Comparison of ENCODE assay signal across 8 mouse cellular contexts in genomic region chr1:82316746-82317126, GRCm38 (mm10). TPM values are rescaled to one million over a fixed set of nuclear protein-coding genes. Genes with fewer than 3 reads are reported as not detected.
DNase-seq lines count a peak whose midpoint lies in the region; ATAC-seq and TF ChIP-seq lines count a peak whose summit lies in the region.

No protein-coding gene starts in this region.

- H3K4me2 ChIP-seq in liver, embryonic 16.5 days (ENCODE audit: low read depth, low read length) = peak overlapping the region; percentile 97

- WGBS in hindbrain, embryonic 10.5 days = under 1% methylated on average over 26 of the region's 26 CpGs
- WGBS in liver, embryonic 16.5 days (ENCODE audit: insufficient replicate concordance) = 0% methylated on average over 25 of the region's 26 CpGs

- H3K27me3 ChIP-seq in hindbrain, embryonic 10.5 days (ENCODE audit: insufficient read depth, poor library complexity, severe bottlenecking) = no peaks in the 10 kb centered on the region
- no peaks in the 10 kb centered on the region; the same call in 1 of the 2 replicates for H3K27me3 ChIP-seq in liver, embryonic 16.5 days (ENCODE audit: control insufficient read depth, insufficient read depth, low read depth, low read length)

- H3K27ac ChIP-seq in ES-E14 (ENCODE audit: insufficient read depth, low read depth, low read length, poor library complexity, severe bottlenecking) = peak overlapping the region; percentile 62; the same call in 1 of the 2 replicates
- peak overlapping the region; percentile 67 for H3K27ac ChIP-seq in bone marrow macrophage, adult 2 months (ENCODE audit: insufficient read depth, low read depth, low read length)
- H3K27ac ChIP-seq in hindbrain, embryonic 10.5 days = peak overlapping the region; percentile 95
- peak overlapping the region; percentile 90 for H3K27ac ChIP-seq in liver, embryonic 16.5 days (ENCODE audit: low read length)

- ATAC-seq in liver, embryonic 16.5 days (ENCODE audit: low read depth) = peak; percentile 60

- H3K36me3 ChIP-seq in ES-E14 (ENCODE audit: control insufficient read depth, insufficient read depth, low read length, poor library complexity, severe bottlenecking) = no peaks in the 10 kb centered on the region
- H3K36me3 ChIP-seq in hindbrain, embryonic 10.5 days = no peaks in the 10 kb centered on the region
- H3K36me3 ChIP-seq in liver, embryonic 16.5 days (ENCODE audit: control insufficient read depth, insufficient read depth) = no peaks in the 10 kb centered on the region

- in situ Hi-C loops in ES-E14 (cut with MboI; ENCODE audit: low sequenced_read_pairs in 2 of 2, unreplicated experiment in 2 of 2) = no loop called here

- peak overlapping the region; percentile 91 for H3K9ac ChIP-seq in ES-E14 (ENCODE audit: insufficient read depth, low read depth, low read length, poor library complexity, severe bottlenecking)
- H3K9ac ChIP-seq in liver, embryonic 16.5 days (ENCODE audit: low read depth, low read length) = peak overlapping the region; percentile 94

- no peak for TF ChIP-seq CTCF in bone marrow macrophage, adult 2 months (IDR thresholded peaks at IDR 0.05; ENCODE audit: low read depth, low read length)

- TF ChIP-seq POLR2A in bone marrow macrophage, adult 2 months (IDR thresholded peaks at IDR 0.05; ENCODE audit: borderline replicate concordance, low read depth, low read length) = no peak

- no peaks in the 10 kb centered on the region for H3K9me3 ChIP-seq in ES-E14 (ENCODE audit: control insufficient read depth, insufficient read depth, low read depth, low read length)
- H3K9me3 ChIP-seq in hindbrain, embryonic 10.5 days = no peaks in the 10 kb centered on the region
- H3K9me3 ChIP-seq in liver, embryonic 16.5 days (replicated peaks; ENCODE audit: control insufficient read depth, low read length) = no peaks in the 10 kb centered on the region

- peaks cover 0 to 2% of the 10 kb centered on the region in 2 experiments; a peak in 1 of 4 replicates for H3K4me1 ChIP-seq in ES-E14 (ENCODE audit: control insufficient read depth in 2 of 2, insufficient read depth in 2 of 2, low read length in 2 of 2, poor library complexity in 1 of 2)
- peaks cover 18% of the 10 kb centered on the region for H3K4me1 ChIP-seq in bone marrow macrophage, adult 2 months (ENCODE audit: control insufficient read depth, insufficient read depth, low read length)
- H3K4me1 ChIP-seq in hindbrain, embryonic 10.5 days (replicated peaks) = peaks cover 38% of the 10 kb centered on the region
- H3K4me1 ChIP-seq in liver, embryonic 16.5 days (ENCODE audit: control insufficient read depth, low read depth, low read length) = peaks cover 8% of the 10 kb centered on the region

- peak; percentile 44 for DNase-seq in layer of hippocampus, adult 11-12 months (ENCODE audit: low spot score)
- no peak for DNase-seq in layer of hippocampus, postnatal 10 days (ENCODE audit: low spot score in 2 of 2)
- DNase-seq in ES-E14 (ENCODE audit: low read depth, low spot score) = no peak
- no peak for DNase-seq in hindbrain, embryonic 10.5 days (ENCODE audit: low spot score)
- DNase-seq in right cerebral cortex, postnatal 4 days = peak; percentile 41
- no peak for DNase-seq in cerebellum, postnatal 36 days

- peak overlapping the region; percentile 79 to 89 for H3K4me3 ChIP-seq in ES-E14 (ENCODE audit: insufficient read depth in 1 of 2, low read depth in 1 of 2, low read length in 2 of 2, poor library complexity in 1 of 2, severe bottlenecking in 1 of 2)
- peak overlapping the region; percentile 84 for H3K4me3 ChIP-seq in bone marrow macrophage, adult 2 months (ENCODE audit: insufficient read depth, low read length)
- H3K4me3 ChIP-seq in hindbrain, embryonic 10.5 days = peak overlapping the region; percentile 82
- H3K4me3 ChIP-seq in liver, embryonic 16.5 days (ENCODE audit: low read depth, low read length) = peak overlapping the region; percentile 93

TF ChIP-seq in ES-E14, 5 proteins besides CTCF, POLR2A, EP300 and RAD21:
- TF ChIP-seq ZNF384 (IDR thresholded peaks at IDR 0.05; ENCODE audit: low read depth, low read length) (no peak), CHD2 (IDR thresholded peaks at IDR 0.05; ENCODE audit: low read depth, low read length) (no peak), MAFK (IDR thresholded peaks at IDR 0.05; ENCODE audit: insufficient read depth, low read depth, low read length) (no peak)

RNA-seq across cellular contexts. Expression of gene Rhbdd1, which starts 0.5 kb away (rescaled TPM):
- total RNA-seq in layer of hippocampus, postnatal 10 days (2021) = 1 to 10 TPM; 5.8 to 5.9 TPM
- total RNA-seq in ES-E14 (2012; rRNA removed) = 14.1 and 20.6 TPM in 2 replicates
- 23.4 and 24.6 TPM in 2 replicates for polyA plus RNA-seq in bone marrow macrophage, adult 2 months (2012; ENCODE audit: insufficient read depth, insufficient read length, missing spikeins)
- polyA plus RNA-seq in hindbrain, embryonic 10.5 days (2016; fragmentation: Nextera tagmentation; extraction: Ambion mirVana) = 9.0 and 9.7 TPM in 2 replicates
- polyA plus RNA-seq in liver, embryonic 16.5 days (2015; fragmentation: Nextera tagmentation; extraction: Ambion mirVana) = 9.1 and 10.2 TPM in 2 replicates

RNA-seq across cellular contexts. Expression of gene Irs1, which starts 25.5 kb away (rescaled TPM):
- total RNA-seq in layer of hippocampus, postnatal 10 days (2021) = 10 to 100 TPM; 29.7 to 31.3 TPM
- total RNA-seq in ES-E14 (2012; rRNA removed) = 3.2 and 8.1 TPM in 2 replicates
- 0.12 and 0.16 TPM in 2 replicates for polyA plus RNA-seq in bone marrow macrophage, adult 2 months (2012; ENCODE audit: insufficient read depth, insufficient read length, missing spikeins)
- 8.3 and 9.3 TPM in 2 replicates for polyA plus RNA-seq in hindbrain, embryonic 10.5 days (2016; fragmentation: Nextera tagmentation; extraction: Ambion mirVana)
- 1.5 and 1.7 TPM in 2 replicates for polyA plus RNA-seq in liver, embryonic 16.5 days (2015; fragmentation: Nextera tagmentation; extraction: Ambion mirVana)

Comparison
In these comparisons a context has a peak if more than half of its experiments do, and no peak if none do; other contexts are left out.
1. DNase-seq: peak in layer of hippocampus, adult 11-12 months (single experiment) and right cerebral cortex, postnatal 4 days (single experiment); none in layer of hippocampus, postnatal 10 days (0 of 2), ES-E14 (single experiment), hindbrain, embryonic 10.5 days (single experiment) and cerebellum, postnatal 36 days (0 of 2).
2. Peak in every context shown above with its lines, with median percentiles within 50 percentile points of each other: H3K27ac ChIP-seq and H3K4me3 ChIP-seq.